Mouse (Mus musculus): ENCODE measurements around the gene Gm17662. TPM values are rescaled to one million over a fixed set of nuclear protein-coding genes. Genes with fewer than 3 reads are reported as not detected.
A peak's percentile ranks its signal among the peaks of the same experiment; 100 is the strongest.

Gm17662 gene
- total RNA-seq (2012; rRNA removed) (not detected in 2 replicates), total RNA-seq (2014; rRNA removed) (not detected in 2 replicates), polyA plus RNA-seq (2012; ENCODE audit: insufficient read length, low read depth) (not detected in 2 replicates)

DNA sequence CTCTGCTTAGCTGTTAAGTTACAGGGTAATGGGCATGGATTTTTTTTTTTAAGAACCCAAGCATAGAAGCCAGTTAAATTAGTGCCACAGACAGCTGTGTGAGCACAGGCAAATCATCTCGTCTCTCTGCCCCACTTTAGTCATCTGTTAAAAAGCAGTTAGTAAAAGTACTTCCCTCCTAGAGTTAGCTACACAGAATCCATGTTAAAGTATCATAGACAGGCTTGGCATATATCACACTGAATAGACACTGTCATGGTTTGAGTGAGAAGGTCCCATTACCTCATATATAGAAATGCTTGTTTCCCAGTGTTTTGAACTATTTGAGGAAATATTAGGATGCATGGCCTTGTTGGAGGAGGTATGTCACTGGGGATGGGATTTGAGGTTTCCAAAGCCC is at the start of gene Gm17662:
TSS of gene Gm17662 (plus strand) at position 301 of the 400 bp plus-strand sequence.
- TF ChIP-seq ZKSCAN1 (IDR thresholded peaks at IDR 0.05; ENCODE audit: borderline replicate concordance, low read depth, low read length) (no peak), GABPA (IDR thresholded peaks at IDR 0.05; ENCODE audit: insufficient replicate concordance, low read depth, low read length) (no peak), KAT2A (IDR thresholded peaks at IDR 0.05; ENCODE audit: insufficient replicate concordance, low read length) (no peak), POLR2A (IDR thresholded peaks at IDR 0.05; ENCODE audit: low read depth, low read length) (no peak), MAZ (IDR thresholded peaks at IDR 0.05; ENCODE audit: low read depth, low read length) (no peak), USF2 (conservative IDR thresholded peaks at IDR 0.05; ENCODE audit: low read depth, low read length) (no peak), E2F4 (IDR thresholded peaks at IDR 0.05; ENCODE audit: insufficient replicate concordance, low read depth, low read length) (no peak), MAFK (IDR thresholded peaks at IDR 0.05; ENCODE audit: insufficient replicate concordance, low read length) (no peak), TBP (conservative IDR thresholded peaks at IDR 0.05; ENCODE audit: low read depth, low read length) (no peak)
- Histone ChIP-seq H3K9me3 (replicated peaks; ENCODE audit: low read length) (peaks cover 11% of the 10 kb centered on the region), H3K4me1 (ENCODE audit: control insufficient read depth in 1 of 2, insufficient read depth in 2 of 2) (peaks cover 0 to 61% of the 10 kb centered on the region in 2 experiments; a peak in 2 of 4 replicates), H3K9ac (ENCODE audit: insufficient read depth, low read depth) (no peak within 1 kb of the TSS), H3K4me3 (replicated peaks in 1 of 3; ENCODE audit: low read depth in 2 of 3, low read length in 2 of 3, poor library complexity in 1 of 3) (no peak within 1 kb of the TSS), H3K36me3 (replicated peaks in 1 of 2; ENCODE audit: control insufficient read depth in 1 of 2, insufficient read depth in 1 of 2, low read length in 1 of 2) (no peaks in the 10 kb centered on the region), H3K27ac (ENCODE audit: insufficient read depth, low read depth) (0 out of 2 replicates have a peak within 1 kb of the TSS, but pooled peaks have one; percentile 41), H3K27me3 (replicated peaks) (no peaks in the 10 kb centered on the region), H3K79me2 (replicated peaks; ENCODE audit: control insufficient read depth, extremely low read depth, insufficient read depth, poor library complexity, severe bottlenecking) (no peaks in the 10 kb centered on the region), H3K4me2 (ENCODE audit: insufficient read depth, low read depth, poor library complexity, severe bottlenecking) (no peak within 1 kb of the TSS)
- dilution Hi-C loops (cut with MboI; ENCODE audit: extremely low pct_ligation_motif_present, extremely low pct_unique_long_range_greater_than_20kb, low sequenced_read_pairs) (no loop called here), in situ Hi-C loops (cut with MboI; ENCODE audit: low pct_ligation_motif_present, low pct_unique_long_range_greater_than_20kb, low sequenced_read_pairs) (no loop called here)
- DNase-seq (ENCODE audit: extremely low read depth): no peak

- dilution Hi-C loops (cut with MboI; ENCODE audit: extremely low pct_ligation_motif_present, extremely low pct_unique_long_range_greater_than_20kb, low sequenced_read_pairs): no loop called here
- Histone ChIP-seq H3K4me2 (ENCODE audit: insufficient read depth, low read depth, poor library complexity, severe bottlenecking) (no peak overlapping the region), H3K4me3 (replicated peaks in 1 of 3; ENCODE audit: low read depth in 2 of 3, low read length in 2 of 3, poor library complexity in 1 of 3) (no peak overlapping the region), H3K4me1 (ENCODE audit: control insufficient read depth in 1 of 2, insufficient read depth in 2 of 2) (no peaks in the 10 kb centered on the region), H3K79me2 (replicated peaks; ENCODE audit: control insufficient read depth, extremely low read depth, insufficient read depth, poor library complexity, severe bottlenecking) (no peaks in the 10 kb centered on the region), H3K27ac (ENCODE audit: insufficient read depth, low read depth) (no peak overlapping the region), H3K9ac (ENCODE audit: insufficient read depth, low read depth) (no peak overlapping the region), H3K27me3 (replicated peaks) (no peaks in the 10 kb centered on the region), H3K36me3 (replicated peaks in 1 of 2; ENCODE audit: control insufficient read depth in 1 of 2, insufficient read depth in 1 of 2, low read length in 1 of 2) (no peaks in the 10 kb centered on the region), H3K9me3 (replicated peaks; ENCODE audit: low read length) (peaks cover 39% of the 10 kb centered on the region)
- no peak for TF ChIP-seq MAFK (IDR thresholded peaks at IDR 0.05; ENCODE audit: insufficient replicate concordance, low read length)
- no peak for TF ChIP-seq ZMIZ1 (IDR thresholded peaks at IDR 0.05; ENCODE audit: low read depth, low read length)
- TF ChIP-seq RCOR1 (conservative IDR thresholded peaks at IDR 0.05; ENCODE audit: low read depth, low read length): no peak
- TF ChIP-seq CHD2 (IDR thresholded peaks at IDR 0.05; ENCODE audit: low read length): no peak
- no peak for TF ChIP-seq KAT2A (IDR thresholded peaks at IDR 0.05; ENCODE audit: insufficient replicate concordance, low read length)
- TF ChIP-seq TBP (conservative IDR thresholded peaks at IDR 0.05; ENCODE audit: low read depth, low read length): no peak
- no peak for DNase-seq (ENCODE audit: extremely low read depth)
- in situ Hi-C loops (cut with MboI; ENCODE audit: low pct_ligation_motif_present, low pct_unique_long_range_greater_than_20kb, low sequenced_read_pairs): no loop called here
Measured at GRCm38 (mm10) chr4:104810710-104811286, 46.3 kb upstream of the Gm17662 start.

DNA sequence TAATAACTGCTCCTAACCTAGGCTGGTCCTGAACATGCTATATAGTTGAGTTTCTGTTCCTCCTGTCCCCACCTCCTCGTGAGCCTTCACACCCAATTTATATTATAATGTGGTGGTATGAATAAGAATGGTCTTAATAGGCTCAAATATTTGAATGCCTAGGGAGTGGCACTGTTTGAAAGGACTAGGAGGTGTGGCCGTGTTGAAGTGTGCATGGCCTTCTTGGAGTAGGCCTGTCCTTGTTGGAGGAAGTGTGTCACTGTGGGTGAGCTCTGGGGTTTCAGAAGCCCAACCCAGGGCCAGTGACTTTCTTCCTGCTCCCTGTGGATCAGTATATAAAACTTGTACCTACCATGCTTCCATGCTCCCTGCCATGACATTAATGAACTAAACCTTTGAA is 43.5 kb upstream of the Gm17662 start:
- DNase-seq (ENCODE audit: extremely low read depth): no peak
- H3K4me1 ChIP-seq (ENCODE audit: control insufficient read depth in 1 of 2, insufficient read depth in 2 of 2): no peaks in the 10 kb centered on the region
- no peak overlapping the region for H3K4me2 ChIP-seq (ENCODE audit: insufficient read depth, low read depth, poor library complexity, severe bottlenecking)
- H3K9me3 ChIP-seq (replicated peaks; ENCODE audit: low read length): peaks cover 50% of the 10 kb centered on the region
- H3K27me3 ChIP-seq (replicated peaks): no peaks in the 10 kb centered on the region
- no peaks in the 10 kb centered on the region for H3K36me3 ChIP-seq (replicated peaks in 1 of 2; ENCODE audit: control insufficient read depth in 1 of 2, insufficient read depth in 1 of 2, low read length in 1 of 2)
- dilution Hi-C loops (cut with MboI; ENCODE audit: extremely low pct_ligation_motif_present, extremely low pct_unique_long_range_greater_than_20kb, low sequenced_read_pairs) (no loop called here), in situ Hi-C loops (cut with MboI; ENCODE audit: low pct_ligation_motif_present, low pct_unique_long_range_greater_than_20kb, low sequenced_read_pairs) (no loop called here)
- H3K27ac ChIP-seq (ENCODE audit: insufficient read depth, low read depth): no peak overlapping the region
- H3K4me3 ChIP-seq (replicated peaks in 1 of 3; ENCODE audit: low read depth in 2 of 3, low read length in 2 of 3, poor library complexity in 1 of 3): no peak overlapping the region
- TF ChIP-seq POLR2A (IDR thresholded peaks at IDR 0.05; ENCODE audit: low read depth, low read length) (no peak), MAX (IDR thresholded peaks at IDR 0.05; ENCODE audit: low read length) (no peak), GABPA (IDR thresholded peaks at IDR 0.05; ENCODE audit: insufficient replicate concordance, low read depth, low read length) (no peak), IRF4 (IDR thresholded peaks at IDR 0.05; ENCODE audit: low read depth, low read length) (no peak), USF1 (IDR thresholded peaks at IDR 0.05; ENCODE audit: low read depth, low read length) (no peak), CHD1 (IDR thresholded peaks at IDR 0.05; ENCODE audit: low read depth, low read length) (no peak), UBTF (IDR thresholded peaks at IDR 0.05; ENCODE audit: low read depth, low read length) (no peak), RAD21 (IDR thresholded peaks at IDR 0.05; ENCODE audit: low read depth, low read length) (no peak), E2F4 (IDR thresholded peaks at IDR 0.05; ENCODE audit: insufficient replicate concordance, low read depth, low read length) (no peak), PAX5 (IDR thresholded peaks at IDR 0.05; ENCODE audit: low read length) (no peak)
- H3K9ac ChIP-seq (ENCODE audit: insufficient read depth, low read depth): no peak overlapping the region
- H3K79me2 ChIP-seq (replicated peaks; ENCODE audit: control insufficient read depth, extremely low read depth, insufficient read depth, poor library complexity, severe bottlenecking): no peaks in the 10 kb centered on the region
